Mouse (Mus musculus) E14TG2a.4 (cell line): Measurements from ENCODE around the gene Arhgap21.

Experiments
- CTCF ChIP-seq: conservative IDR thresholded peaks from 2 replicates; pipeline ENCODE4 v1.5.1; 2014; ENCODE audit warnings: low read length
- POU5F1 ChIP-seq: IDR thresholded peaks from 2 replicates; pipeline ENCODE4 v1.6.1; 2014; ENCODE audit warnings: low read length, borderline replicate concordance

DNA sequence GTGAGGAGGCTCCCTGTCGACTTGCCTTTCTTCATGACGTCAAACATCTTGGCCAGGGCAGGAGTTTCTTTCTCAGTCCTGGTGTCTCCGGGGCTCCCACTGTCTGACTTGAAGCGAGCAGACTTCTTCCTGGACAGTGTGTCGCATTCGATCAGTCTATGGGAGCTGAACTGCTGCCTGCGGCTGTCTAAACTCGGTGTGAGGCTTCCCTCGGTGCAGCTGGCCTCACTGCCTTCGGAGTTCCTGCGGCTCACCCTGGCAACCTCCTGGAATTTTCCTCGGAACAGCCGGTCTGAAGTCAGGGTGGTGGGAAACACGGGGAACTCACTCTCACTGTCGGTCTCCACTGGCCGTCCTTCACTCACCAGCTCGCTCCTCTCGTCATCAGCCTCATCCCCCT is 119.3 kb downstream of the Arhgap21 start:
- TF ChIP-seq CTCF (no peak), POU5F1 (no peak)
